Mouse (Mus musculus): ENCODE measurements at regions not wholly inside any gene's neighbourhood (a gene's known extent, or its start where the extent isn't known, plus 50 kb on each side); places are given as distances from the start of the nearest gene placed in this dataset.

DNA sequence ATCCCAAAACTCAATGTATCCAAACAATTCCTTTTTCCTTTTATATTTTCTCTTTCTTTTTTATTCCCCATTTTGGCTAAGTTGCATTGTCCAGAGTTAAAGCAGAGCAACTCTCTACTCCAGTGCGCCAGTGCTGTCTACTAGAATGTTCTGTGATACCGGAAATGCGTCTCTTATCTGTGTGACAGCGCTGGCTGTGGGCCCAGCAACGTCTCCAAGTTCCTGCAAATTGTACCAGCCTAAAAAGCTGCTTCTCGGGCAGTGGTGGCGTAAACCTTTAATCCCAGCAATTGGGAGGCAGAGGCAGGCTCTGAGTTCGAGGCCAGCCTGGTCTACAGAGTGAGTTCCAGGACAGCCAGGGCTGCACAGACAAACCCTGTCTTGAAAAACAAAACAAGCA, 59.4 kb downstream of the Cox18 start:
- DNase-seq (ENCODE audit: low spot score), result no peak
- Histone ChIP-seq H3K4me3 (no peak overlapping the region), H3K27me3 (ENCODE audit: insufficient read depth, poor library complexity, severe bottlenecking) (no peaks in the 10 kb centered on the region), H3K9me3 (no peaks in the 10 kb centered on the region), H3K36me3 (no peaks in the 10 kb centered on the region), H3K27ac (no peak overlapping the region), H3K4me1 (replicated peaks) (no peaks in the 10 kb centered on the region)
- 89% methylated on average over 8 of the region's 8 CpGs for WGBS

DNA sequence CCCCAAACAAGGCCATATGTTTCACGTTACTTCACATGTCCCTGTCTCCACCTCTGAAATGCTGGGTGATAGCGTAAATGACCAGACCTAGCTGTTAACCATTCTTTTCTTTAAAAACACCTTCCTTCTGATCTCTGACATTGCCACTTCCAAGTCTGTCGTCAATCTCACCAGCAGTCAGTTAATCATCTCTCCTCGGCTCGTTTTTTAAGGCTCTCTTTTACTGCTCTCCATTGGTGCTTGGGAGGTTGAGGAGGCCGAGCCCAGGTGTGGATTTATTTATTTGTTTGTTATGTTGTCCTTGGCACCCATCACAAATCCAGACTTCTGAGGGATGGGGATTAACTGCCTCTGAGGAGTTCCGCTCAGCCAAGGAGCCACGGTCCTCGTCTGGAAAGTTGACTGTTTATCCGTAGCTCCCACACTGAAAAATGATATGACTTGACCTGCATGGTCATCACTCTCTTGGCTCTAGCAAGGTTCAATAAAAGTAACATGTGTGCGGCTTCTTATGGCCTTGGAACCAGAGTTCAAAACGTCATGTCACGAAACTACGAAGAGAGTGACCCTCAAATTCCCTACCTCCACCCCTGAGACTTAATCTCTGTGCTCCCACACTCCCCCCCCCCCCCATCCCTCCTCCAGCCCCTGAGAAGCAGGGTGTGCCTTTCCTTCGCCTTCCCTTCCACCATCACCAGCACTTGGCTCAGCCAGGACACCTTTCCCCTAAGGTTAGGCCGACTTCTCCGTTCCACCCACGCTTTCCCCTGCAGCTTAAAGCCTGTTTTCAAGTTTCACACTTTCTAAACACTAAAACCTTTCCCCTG, 60.6 kb downstream of the Cox18 start:
- Histone ChIP-seq H3K27me3 (ENCODE audit: insufficient read depth, poor library complexity, severe bottlenecking) (no peaks in the 10 kb centered on the region), H3K4me1 (replicated peaks) (no peaks in the 10 kb centered on the region), H3K4me3 (no peak overlapping the region), H3K9me3 (no peaks in the 10 kb centered on the region), H3K36me3 (no peaks in the 10 kb centered on the region), H3K27ac (no peak overlapping the region)
- 79% methylated on average over 18 of the region's 18 CpGs for WGBS
- DNase-seq (ENCODE audit: low spot score), result no peak

DNA sequence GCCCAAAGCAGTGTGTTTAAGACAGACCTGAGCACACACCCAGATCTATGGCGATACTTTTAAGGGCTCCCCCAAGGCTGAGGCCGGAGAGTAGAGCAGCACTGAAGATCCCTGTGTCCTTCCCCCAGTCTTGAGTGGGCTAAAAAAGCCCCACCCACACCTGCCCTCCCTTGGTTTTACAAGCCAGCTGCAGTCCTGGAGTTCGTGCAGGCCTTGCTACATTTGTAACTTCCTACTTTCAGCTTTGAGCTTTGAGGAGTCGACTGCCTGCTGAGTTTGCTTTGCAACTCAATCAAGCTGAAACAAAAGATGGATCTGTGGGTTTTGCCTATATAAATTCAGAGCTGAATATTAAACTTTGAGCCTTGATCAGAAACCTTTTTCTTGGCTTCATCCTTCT, 63.5 kb downstream of the Cox18 start:
- Histone ChIP-seq H3K27ac (no peak overlapping the region), H3K27me3 (ENCODE audit: insufficient read depth, poor library complexity, severe bottlenecking) (no peaks in the 10 kb centered on the region), H3K4me1 (replicated peaks) (no peaks in the 10 kb centered on the region), H3K36me3 (no peaks in the 10 kb centered on the region), H3K9me3 (no peaks in the 10 kb centered on the region), H3K4me3 (no peak overlapping the region)
- WGBS, result 56% methylated on average over 4 of the region's 4 CpGs
- no peak for DNase-seq (ENCODE audit: low spot score)

DNA sequence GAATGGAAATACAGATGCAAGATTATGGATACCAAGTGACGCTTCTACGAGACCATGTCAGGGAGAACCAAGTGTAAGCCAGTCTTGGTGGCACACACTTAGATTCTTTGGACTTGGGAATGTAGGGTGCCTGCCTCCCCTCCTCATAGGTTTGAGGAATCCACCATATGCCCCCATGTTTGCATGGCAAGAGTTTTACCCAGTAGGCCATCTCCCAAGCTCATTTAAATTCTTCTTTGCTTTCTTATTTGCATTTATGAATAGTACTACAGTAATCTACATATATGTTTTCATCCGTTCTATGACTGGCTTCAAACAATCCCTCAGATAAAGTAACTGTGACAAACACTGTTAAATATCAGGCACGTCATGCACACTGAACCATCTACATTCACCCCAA, 67.3 kb downstream of the Cox18 start:
- H3K9me3 ChIP-seq, result no peaks in the 10 kb centered on the region
- no peak for DNase-seq (ENCODE audit: low spot score)
- 93% methylated on average over 4 of the region's 4 CpGs for WGBS

DNA sequence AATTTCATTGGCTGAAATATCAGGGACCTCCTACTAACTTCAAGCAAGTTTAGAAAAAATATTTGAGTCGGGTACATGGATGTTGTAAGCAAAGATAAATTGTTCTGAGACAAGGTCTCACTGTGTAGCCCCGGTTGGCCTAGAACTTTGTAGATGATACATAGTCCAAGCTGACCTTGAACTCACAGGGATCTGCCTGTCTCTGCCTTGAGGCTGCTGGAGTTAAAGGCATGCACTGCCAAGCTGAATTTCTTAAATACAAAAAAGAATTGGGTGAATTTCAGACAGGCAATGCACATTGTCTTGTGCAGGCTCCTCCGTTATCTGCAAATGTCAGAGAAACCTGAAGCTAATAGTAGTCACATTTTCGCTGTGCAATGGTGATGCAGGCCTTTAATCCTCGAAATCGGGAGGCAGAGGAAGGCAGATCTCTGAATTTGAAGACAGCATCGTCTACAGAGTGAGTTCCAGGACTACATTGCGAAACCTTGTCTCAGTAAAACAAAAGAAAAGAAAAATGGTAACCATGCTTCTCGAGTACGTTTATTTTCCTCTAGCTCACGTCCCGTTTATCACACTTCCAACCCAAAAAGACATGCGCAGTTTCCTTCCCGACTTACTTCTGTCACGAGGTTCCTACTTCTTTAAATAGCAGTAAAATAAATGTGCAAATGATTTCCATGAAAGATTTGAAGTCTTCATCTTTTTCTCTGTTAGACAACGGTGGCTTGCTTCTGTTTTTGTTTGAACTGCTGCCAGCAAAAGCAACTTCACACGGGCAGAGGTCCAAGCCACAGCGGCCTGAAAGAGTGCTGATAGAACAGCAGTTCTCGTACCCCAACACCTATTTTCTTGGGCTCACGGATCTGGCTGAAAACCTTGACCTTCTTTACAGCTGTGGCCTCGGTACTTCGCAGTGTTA, 73.9 kb downstream of the Cox18 start:
- Histone ChIP-seq H3K36me3 (no peaks in the 10 kb centered on the region), H3K27ac (no peak overlapping the region), H3K4me3 (no peak overlapping the region), H3K9me3 (no peaks in the 10 kb centered on the region), H3K4me1 (replicated peaks) (no peaks in the 10 kb centered on the region), H3K27me3 (ENCODE audit: insufficient read depth, poor library complexity, severe bottlenecking) (no peaks in the 10 kb centered on the region)
- WGBS, result 91% methylated on average over 22 of the region's 22 CpGs
- no peak for DNase-seq (ENCODE audit: low spot score)

More for the DNA sequence above, 67.3 kb downstream of the Cox18 start:
- Histone ChIP-seq H3K36me3 (no peaks in the 10 kb centered on the region), H3K4me3 (no peak overlapping the region), H3K27ac (no peak overlapping the region), H3K4me1 (replicated peaks) (no peaks in the 10 kb centered on the region), H3K27me3 (ENCODE audit: insufficient read depth, poor library complexity, severe bottlenecking) (no peaks in the 10 kb centered on the region)

DNA sequence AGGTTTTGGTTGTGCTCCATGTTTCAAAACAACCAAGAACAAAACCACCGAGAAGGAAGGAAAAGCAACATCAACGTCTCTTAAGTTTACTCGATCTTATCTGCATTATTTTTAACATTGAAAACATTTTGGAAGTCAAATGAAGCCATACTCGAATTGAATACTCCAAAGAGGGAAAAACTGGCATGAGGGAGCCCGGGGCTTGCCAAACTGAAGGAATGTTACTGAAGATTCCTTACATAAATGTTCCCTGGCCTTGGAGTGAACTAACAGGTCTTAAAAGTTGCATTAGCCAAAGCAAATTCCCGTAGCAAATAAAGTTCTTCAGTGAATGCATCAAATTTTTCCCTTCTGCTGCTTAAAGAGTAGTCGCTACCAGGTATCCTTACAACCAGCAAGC, 87.8 kb downstream of the Cox18 start:
- DNase-seq (ENCODE audit: low spot score), result no peak
- H3K4me1 ChIP-seq (replicated peaks), result no peaks in the 10 kb centered on the region
- H3K4me3 ChIP-seq, result no peak overlapping the region
- no peaks in the 10 kb centered on the region for H3K27me3 ChIP-seq (ENCODE audit: insufficient read depth, poor library complexity, severe bottlenecking)
- H3K27ac ChIP-seq, result no peak overlapping the region
- 88% methylated on average over 7 of the region's 7 CpGs for WGBS
- no peaks in the 10 kb centered on the region for H3K9me3 ChIP-seq
- no peaks in the 10 kb centered on the region for H3K36me3 ChIP-seq

DNA sequence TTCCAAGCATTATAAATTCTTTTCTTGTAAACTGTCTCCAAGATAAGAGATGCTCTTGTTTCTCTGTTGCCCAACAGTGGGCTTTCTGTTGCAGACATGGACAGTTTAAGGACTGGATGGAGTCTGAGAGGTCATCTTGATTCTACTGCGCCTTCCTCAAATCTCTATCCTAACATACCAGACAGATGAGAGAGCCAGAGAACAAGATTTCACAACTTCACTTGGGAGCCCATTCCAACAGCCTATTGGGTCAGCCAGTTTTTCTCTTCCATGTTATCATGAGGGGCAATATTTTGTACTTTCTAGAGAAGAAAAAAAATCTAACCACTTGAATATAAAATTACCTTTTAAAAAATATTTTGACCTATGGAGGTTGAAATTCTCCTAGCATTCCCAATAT, 116.8 kb downstream of the Cox18 start:
- H3K27me3 ChIP-seq (ENCODE audit: insufficient read depth, poor library complexity, severe bottlenecking), result no peaks in the 10 kb centered on the region
- H3K4me1 ChIP-seq (replicated peaks), result no peaks in the 10 kb centered on the region
- H3K4me3 ChIP-seq, result no peak overlapping the region
- 98% methylated on average over 1 of the region's 1 CpGs for WGBS
- no peak for DNase-seq (ENCODE audit: low spot score)
- no peaks in the 10 kb centered on the region for H3K9me3 ChIP-seq
- no peak overlapping the region for H3K27ac ChIP-seq
- no peaks in the 10 kb centered on the region for H3K36me3 ChIP-seq

DNA sequence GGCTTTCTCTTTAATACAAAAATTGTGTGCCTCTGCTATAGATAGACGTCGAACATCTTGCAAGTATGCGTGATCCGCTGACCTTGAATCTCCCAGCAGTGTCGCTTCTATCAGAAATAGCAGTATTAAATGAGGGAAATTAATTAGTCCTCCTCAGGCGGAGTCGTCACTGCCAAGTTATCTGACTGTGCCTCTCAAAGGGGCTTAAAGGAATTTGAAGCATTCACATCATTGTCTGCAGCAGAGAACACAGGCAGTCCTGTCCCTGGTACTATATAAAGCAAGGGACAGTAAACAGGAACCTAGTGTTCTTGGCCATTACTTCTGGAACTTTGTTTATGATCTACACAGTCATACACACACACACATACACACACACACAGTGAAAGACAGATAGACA, 119.1 kb downstream of the Cox18 start:
- no peak overlapping the region for H3K27ac ChIP-seq
- H3K4me3 ChIP-seq, result no peak overlapping the region
- H3K27me3 ChIP-seq (ENCODE audit: insufficient read depth, poor library complexity, severe bottlenecking), result no peaks in the 10 kb centered on the region
- no peaks in the 10 kb centered on the region for H3K4me1 ChIP-seq (replicated peaks)
- no peak for DNase-seq (ENCODE audit: low spot score)
- no peaks in the 10 kb centered on the region for H3K9me3 ChIP-seq
- no peaks in the 10 kb centered on the region for H3K36me3 ChIP-seq
- WGBS, result 77% methylated on average over 7 of the region's 7 CpGs

DNA sequence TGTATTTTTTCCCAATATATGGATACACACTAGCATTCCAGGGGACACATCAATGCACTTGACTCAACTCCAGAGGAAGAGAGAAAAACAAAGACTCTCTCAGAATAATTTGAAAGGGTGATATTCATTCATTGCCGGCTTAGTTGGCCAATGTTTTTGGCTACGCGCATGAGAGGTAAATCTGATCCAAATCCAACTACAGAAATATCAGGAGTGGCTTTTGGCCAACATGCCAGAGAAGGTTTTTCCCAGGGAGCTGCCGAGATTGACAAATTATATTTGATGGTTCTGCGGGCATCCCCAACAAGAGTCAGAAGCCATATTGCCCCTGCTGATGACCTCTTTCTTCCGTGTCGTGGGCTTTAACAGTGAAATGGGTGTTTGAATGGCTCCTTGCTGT, 135.3 kb downstream of the Cox18 start:
- 91% methylated on average over 7 of the region's 7 CpGs for WGBS
- DNase-seq (ENCODE audit: low spot score), result no peak
- no peaks in the 10 kb centered on the region for H3K9me3 ChIP-seq

DNA sequence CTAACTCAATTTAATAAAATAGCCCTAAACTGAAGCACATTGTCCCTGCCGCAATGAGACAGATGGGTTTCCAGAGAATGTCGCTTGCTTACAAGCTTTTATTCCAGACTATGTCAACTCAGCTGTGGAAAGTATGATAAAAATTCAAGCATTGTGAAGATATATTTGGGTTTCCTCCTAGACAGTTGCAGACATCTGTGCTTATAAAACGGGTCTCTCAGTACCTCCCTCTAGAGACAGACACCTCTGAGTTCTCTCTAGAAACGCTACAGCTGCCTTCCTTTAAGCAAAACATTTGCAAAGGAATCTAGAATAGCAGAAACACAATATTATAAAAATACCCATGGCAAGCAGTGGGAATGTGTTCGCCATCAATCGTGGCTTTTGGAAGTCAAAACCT, 137.3 kb downstream of the Cox18 start:
- Histone ChIP-seq H3K27ac (no peak overlapping the region), H3K36me3 (no peaks in the 10 kb centered on the region), H3K27me3 (ENCODE audit: insufficient read depth, poor library complexity, severe bottlenecking) (no peaks in the 10 kb centered on the region), H3K4me1 (replicated peaks) (no peaks in the 10 kb centered on the region), H3K9me3 (no peaks in the 10 kb centered on the region), H3K4me3 (no peak overlapping the region)
- DNase-seq (ENCODE audit: low spot score), result no peak
- 86% methylated on average over 6 of the region's 6 CpGs for WGBS

More for the DNA sequence above, 135.3 kb downstream of the Cox18 start:
- no peak overlapping the region for H3K4me3 ChIP-seq
- H3K36me3 ChIP-seq, result no peaks in the 10 kb centered on the region
- H3K27ac ChIP-seq, result no peak overlapping the region
- no peaks in the 10 kb centered on the region for H3K4me1 ChIP-seq (replicated peaks)
- H3K27me3 ChIP-seq (ENCODE audit: insufficient read depth, poor library complexity, severe bottlenecking), result no peaks in the 10 kb centered on the region

DNA sequence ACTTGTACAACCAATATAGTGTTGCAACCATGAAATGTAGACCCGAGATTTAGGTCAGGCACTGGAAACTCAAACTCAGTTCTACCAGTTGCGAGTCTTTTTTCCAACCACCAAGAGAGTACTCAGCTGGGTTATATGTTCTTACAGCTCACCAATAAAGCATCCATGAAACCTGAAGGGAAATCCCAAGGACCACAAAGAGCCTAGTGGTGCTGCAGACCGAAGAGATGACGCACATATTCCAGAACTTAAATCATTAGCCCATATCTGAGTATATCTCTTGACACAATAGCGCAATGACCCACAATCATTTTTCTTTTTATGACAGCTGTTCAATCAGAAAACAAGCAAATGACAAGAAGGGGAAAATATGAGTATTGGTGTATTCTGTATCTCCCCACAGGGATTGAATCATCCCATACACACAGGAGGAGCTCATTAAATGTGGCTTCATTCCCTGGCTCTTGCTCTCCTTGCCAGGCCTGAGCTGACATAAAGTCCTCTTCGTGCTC, 146.7 kb downstream of the Cox18 start:
- 95% methylated on average over 6 of the region's 6 CpGs for WGBS
- H3K4me1 ChIP-seq (replicated peaks), result no peaks in the 10 kb centered on the region
- H3K27me3 ChIP-seq (ENCODE audit: insufficient read depth, poor library complexity, severe bottlenecking), result no peaks in the 10 kb centered on the region
- H3K9me3 ChIP-seq, result no peaks in the 10 kb centered on the region
- no peak overlapping the region for H3K4me3 ChIP-seq
- no peaks in the 10 kb centered on the region for H3K36me3 ChIP-seq
- DNase-seq (ENCODE audit: low spot score), result no peak
- H3K27ac ChIP-seq, result no peak overlapping the region

DNA sequence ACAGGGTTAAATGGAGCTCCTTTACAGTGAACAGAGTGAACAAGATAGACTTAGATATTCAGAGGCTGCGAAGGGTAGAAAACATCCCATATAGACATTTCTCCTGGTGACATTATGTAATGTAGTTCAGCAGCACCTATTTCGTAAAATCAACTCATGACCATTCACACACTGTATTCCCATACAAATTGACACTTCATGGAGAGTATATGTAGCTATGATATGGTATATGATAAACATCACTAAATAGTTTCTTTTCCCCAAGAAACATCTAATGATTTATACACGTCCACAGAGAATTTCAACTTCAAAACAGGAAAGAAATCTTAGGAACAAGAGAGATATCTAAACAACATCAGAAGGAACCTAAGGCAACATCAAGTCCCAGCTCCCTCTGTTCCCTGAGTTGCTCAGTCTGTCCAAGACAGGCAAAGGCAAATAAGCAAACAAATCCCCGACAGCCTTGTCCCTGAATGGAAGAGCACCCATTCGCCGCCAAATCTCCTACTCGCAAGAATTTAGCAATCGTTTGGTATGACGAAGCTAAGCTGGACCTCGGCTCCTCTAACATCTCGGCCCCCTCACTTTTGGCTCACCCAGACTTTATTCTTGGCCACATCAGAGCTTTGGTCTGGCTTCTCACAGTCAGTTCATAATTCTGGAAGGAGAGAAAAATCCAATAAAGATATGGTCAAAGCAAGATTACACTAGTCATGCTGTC, 148.0 kb downstream of the Cox18 start:
- no peak overlapping the region for H3K4me3 ChIP-seq
- no peak overlapping the region for H3K27ac ChIP-seq
- no peak for DNase-seq (ENCODE audit: low spot score)
- no peaks in the 10 kb centered on the region for H3K9me3 ChIP-seq
- H3K27me3 ChIP-seq (ENCODE audit: insufficient read depth, poor library complexity, severe bottlenecking), result no peaks in the 10 kb centered on the region
- H3K36me3 ChIP-seq, result no peaks in the 10 kb centered on the region
- 92% methylated on average over 11 of the region's 11 CpGs for WGBS
- H3K4me1 ChIP-seq (replicated peaks), result no peaks in the 10 kb centered on the region
